Comparison of ENCODE assay signal across 13 mouse cellular contexts in genomic region chr16:31410969-31411368, GRCm38 (mm10).
"Had no signal": no experiment of that assay in that cellular context is flagged by ENCODE, and none has a peak within 500 bp of the region (broad histone marks: within the 10 kb centered on the region; RNA-seq: fewer than 3 reads in every experiment).

No protein-coding gene starts in this region.

- H3K4me3 ChIP-seq: layer of hippocampus, adult 2 months; limb, embryonic 13.5 days; liver, embryonic 13.5 days; midbrain, embryonic 10.5 days; myocyte had no signal

- ATAC-seq: hindbrain, embryonic 16.5 days; inflammation-experienced regulatory T-cells, adult 6 months had no signal

- H3K27me3 ChIP-seq: limb, embryonic 13.5 days; liver, embryonic 13.5 days had no signal

- DNase-seq: liver, embryonic 13.5 days; lung, adult 18-20 months; lung, postnatal 4 days; midbrain, embryonic 14.5 days; thymus, adult 18-20 months; thymus, postnatal 14 days had no signal

- H3K27ac ChIP-seq: kidney, postnatal 0 days; layer of hippocampus, adult 2 months; limb, embryonic 13.5 days; liver, embryonic 13.5 days; midbrain, embryonic 10.5 days had no signal

- H3K4me1 ChIP-seq: limb, embryonic 13.5 days; midbrain, embryonic 10.5 days had no signal

- H3K36me3 ChIP-seq: limb, embryonic 13.5 days; liver, embryonic 13.5 days; midbrain, embryonic 10.5 days had no signal

- H3K9me3 ChIP-seq: limb, embryonic 13.5 days; liver, embryonic 13.5 days; midbrain, embryonic 10.5 days had no signal

- H3K9ac ChIP-seq: limb, embryonic 13.5 days; liver, embryonic 13.5 days had no signal
